Mouse (Mus musculus): ENCODE results near the gene Grm4. TPM values are rescaled to one million over a fixed set of nuclear protein-coding genes. Genes with fewer than 3 reads are reported as not detected.

Gene Grm4
- polyA plus RNA-seq (2012; rRNA removed) = 1.1 TPM in 2 replicates

GRCm38 (mm10) chr17:27521303-27521702 is at the start of gene Grm4:
TSS of gene Grm4 (minus strand) at chr17:27521403.
- TF ChIP-seq CTCF (IDR thresholded peaks at IDR 0.05; ENCODE audit: insufficient read depth, low read length) (no peak), POLR2A (IDR thresholded peaks at IDR 0.05; ENCODE audit: borderline replicate concordance, extremely low read depth, low read depth, low read length) (no peak)
- Histone ChIP-seq H3K4me3 (replicated peaks; ENCODE audit: extremely low read depth, low read depth, low read length) (no peak within 1 kb of the TSS), H3K4me1 (ENCODE audit: control insufficient read depth, insufficient read depth, low read length) (no peaks in the 10 kb centered on the region)
- DNase-seq = no peak
- 71% methylated on average over 5 of the region's 5 CpGs for WGBS

- Histone ChIP-seq H3K4me3 (replicated peaks; ENCODE audit: extremely low read depth, low read depth, low read length) (no peak overlapping the region), H3K4me1 (ENCODE audit: control insufficient read depth, insufficient read depth, low read length) (peaks cover 2% of the 10 kb centered on the region; the same call in 1 of the 2 replicates)
- WGBS = 77% methylated on average over 5 of the region's 5 CpGs
- TF ChIP-seq CTCF (IDR thresholded peaks at IDR 0.05; ENCODE audit: insufficient read depth, low read length) (no peak), POLR2A (IDR thresholded peaks at IDR 0.05; ENCODE audit: borderline replicate concordance, extremely low read depth, low read depth, low read length) (no peak)
- DNase-seq = no peak
These were observed 47.0 kb upstream of the Grm4 start for GRCm38 (mm10) chr17:27568228-27568627.

GRCm38 (mm10) chr17:27565942-27566267 is 44.7 kb upstream of the Grm4 start:
- DNase-seq = no peak
- Histone ChIP-seq H3K4me1 (ENCODE audit: control insufficient read depth, insufficient read depth, low read length) (peaks cover 2% of the 10 kb centered on the region; the same call in 1 of the 2 replicates), H3K4me3 (replicated peaks; ENCODE audit: extremely low read depth, low read depth, low read length) (peak overlapping the region; percentile 74)
- WGBS = under 1% methylated on average over 13 of the region's 13 CpGs
- TF ChIP-seq POLR2A (IDR thresholded peaks at IDR 0.05; ENCODE audit: borderline replicate concordance, extremely low read depth, low read depth, low read length) (peak; percentile 10; the same call in 1 of the 2 replicates), CTCF (IDR thresholded peaks at IDR 0.05; ENCODE audit: insufficient read depth, low read length) (no peak)

- Histone ChIP-seq H3K4me3 (replicated peaks; ENCODE audit: extremely low read depth, low read depth, low read length) (peak within 1 kb of the TSS; percentile 74), H3K4me1 (ENCODE audit: control insufficient read depth, insufficient read depth, low read length) (peaks cover 2% of the 10 kb centered on the region; the same call in 1 of the 2 replicates)
- DNase-seq = peak; percentile 96
- TF ChIP-seq POLR2A (IDR thresholded peaks at IDR 0.05; ENCODE audit: borderline replicate concordance, extremely low read depth, low read depth, low read length) = no peak; the same call in 1 of the 2 replicates
- TF ChIP-seq CTCF (IDR thresholded peaks at IDR 0.05; ENCODE audit: insufficient read depth, low read length) = peak; percentile 50; the same call in 1 of the 2 replicates
- WGBS = under 1% methylated on average over 54 of the region's 58 CpGs
These were observed 44.1 kb upstream of the Grm4 start, which contains the start of gene AI413582 for GRCm38 (mm10) chr17:27565163-27565941. TSS of gene AI413582 (minus strand) at chr17:27565756.

GRCm38 (mm10) chr17:27564391-27565162 is 43.4 kb upstream of the Grm4 start:
- TF ChIP-seq CTCF (IDR thresholded peaks at IDR 0.05; ENCODE audit: insufficient read depth, low read length) = no peak
- Histone ChIP-seq H3K4me3 (replicated peaks; ENCODE audit: extremely low read depth, low read depth, low read length) (peak overlapping the region; percentile 66), H3K4me1 (ENCODE audit: control insufficient read depth, insufficient read depth, low read length) (peaks cover 2% of the 10 kb centered on the region; the same call in 1 of the 2 replicates)
- WGBS = 26% methylated on average over 20 of the region's 20 CpGs
- no peak for DNase-seq

- DNase-seq = no peak
- 67% methylated on average over 7 of the region's 7 CpGs for WGBS
- H3K4me1 ChIP-seq (ENCODE audit: control insufficient read depth, insufficient read depth, low read length) = peaks cover 2% of the 10 kb centered on the region; the same call in 1 of the 2 replicates
- no peak overlapping the region for H3K4me3 ChIP-seq (replicated peaks; ENCODE audit: extremely low read depth, low read depth, low read length)
- TF ChIP-seq POLR2A (IDR thresholded peaks at IDR 0.05; ENCODE audit: borderline replicate concordance, extremely low read depth, low read depth, low read length) (no peak), CTCF (IDR thresholded peaks at IDR 0.05; ENCODE audit: insufficient read depth, low read length) (no peak)
These were observed 42.6 kb upstream of the Grm4 start for GRCm38 (mm10) chr17:27563771-27564244.

- WGBS = 54% methylated on average over 11 of the region's 11 CpGs
- no peak for DNase-seq
- TF ChIP-seq POLR2A (IDR thresholded peaks at IDR 0.05; ENCODE audit: borderline replicate concordance, extremely low read depth, low read depth, low read length) (no peak), CTCF (IDR thresholded peaks at IDR 0.05; ENCODE audit: insufficient read depth, low read length) (no peak)
- H3K4me1 ChIP-seq (ENCODE audit: control insufficient read depth, insufficient read depth, low read length) = peaks cover 2% of the 10 kb centered on the region; the same call in 1 of the 2 replicates
- no peak overlapping the region for H3K4me3 ChIP-seq (replicated peaks; ENCODE audit: extremely low read depth, low read depth, low read length)
These were observed 40.8 kb upstream of the Grm4 start for GRCm38 (mm10) chr17:27561809-27562526.

- DNase-seq = no peak
- 79% methylated on average over 13 of the region's 13 CpGs for WGBS
- TF ChIP-seq CTCF (IDR thresholded peaks at IDR 0.05; ENCODE audit: insufficient read depth, low read length) (no peak), POLR2A (IDR thresholded peaks at IDR 0.05; ENCODE audit: borderline replicate concordance, extremely low read depth, low read depth, low read length) (no peak)
These were observed 39.8 kb upstream of the Grm4 start for GRCm38 (mm10) chr17:27560926-27561480.

GRCm38 (mm10) chr17:27559596-27559995 is 38.4 kb upstream of the Grm4 start:
- no peak for DNase-seq
- Histone ChIP-seq H3K4me1 (ENCODE audit: control insufficient read depth, insufficient read depth, low read length) (no peaks in the 10 kb centered on the region), H3K4me3 (replicated peaks; ENCODE audit: extremely low read depth, low read depth, low read length) (no peak overlapping the region)
- TF ChIP-seq POLR2A (IDR thresholded peaks at IDR 0.05; ENCODE audit: borderline replicate concordance, extremely low read depth, low read depth, low read length) = no peak
- WGBS = 72% methylated on average over 11 of the region's 12 CpGs

More at GRCm38 (mm10) chr17:27560926-27561480, 39.8 kb upstream of the Grm4 start:
- Histone ChIP-seq H3K4me3 (replicated peaks; ENCODE audit: extremely low read depth, low read depth, low read length) (no peak overlapping the region), H3K4me1 (ENCODE audit: control insufficient read depth, insufficient read depth, low read length) (no peaks in the 10 kb centered on the region)

All from lung, adult 2 months (tissue).